Mouse (Mus musculus): Measurements from ENCODE around the gene Lemd1. TPM values are rescaled to one million over a fixed set of nuclear protein-coding genes. Genes with fewer than 3 reads are reported as not detected.

The Lemd1 gene
- total and polyA plus RNA-seq, 3 experiments: not detected

- Histone ChIP-seq H3K27me3 (ENCODE audit: control insufficient read depth, insufficient read depth, low read length) (no peaks in the 10 kb centered on the region), H3K4me1 (ENCODE audit: control insufficient read depth, insufficient read depth, low read length) (no peaks in the 10 kb centered on the region; the same call in 1 of the 2 replicates), H3K4me3 (no peak overlapping the region), H3K36me3 (ENCODE audit: control insufficient read depth, insufficient read depth, low read length) (no peaks in the 10 kb centered on the region), H3K27ac (no peak overlapping the region), H3K79me2 (replicated peaks; ENCODE audit: control insufficient read depth, insufficient read depth, low read length) (no peaks in the 10 kb centered on the region), H3K9ac (ENCODE audit: low read depth, low read length) (no peak overlapping the region)
- TF ChIP-seq POLR2A (IDR thresholded peaks at IDR 0.05; ENCODE audit: insufficient read depth, low read depth, low read length) (no peak), CTCF (IDR thresholded peaks at IDR 0.05) (no peak), EP300 (IDR thresholded peaks at IDR 0.05; ENCODE audit: insufficient read depth, low read depth, low read length) (no peak)
- intact Hi-C loops (cut with DNase I): no loop called here
- 73% methylated on average over 8 of the region's 8 CpGs for WGBS
- no peak for DNase-seq
These were observed 45.1 kb upstream of the Lemd1 start for GRCm38 (mm10) chr1:132145973-132146685.

GRCm38 (mm10) chr1:132149410-132149809 is 41.8 kb upstream of the Lemd1 start:
- no peak for TF ChIP-seq EP300 (IDR thresholded peaks at IDR 0.05; ENCODE audit: insufficient read depth, low read depth, low read length)
- H3K27me3 ChIP-seq (ENCODE audit: control insufficient read depth, insufficient read depth, low read length): no peaks in the 10 kb centered on the region
- intact Hi-C loops (cut with DNase I): no loop called here
- H3K9ac ChIP-seq (ENCODE audit: low read depth, low read length): no peak overlapping the region
- H3K4me1 ChIP-seq (ENCODE audit: control insufficient read depth, insufficient read depth, low read length): no peaks in the 10 kb centered on the region; the same call in 1 of the 2 replicates
- WGBS: 81% methylated on average over 2 of the region's 2 CpGs
- H3K4me3 ChIP-seq: no peak overlapping the region
- H3K27ac ChIP-seq: no peak overlapping the region
- no peak for DNase-seq
- no peaks in the 10 kb centered on the region for H3K79me2 ChIP-seq (replicated peaks; ENCODE audit: control insufficient read depth, insufficient read depth, low read length)
- H3K36me3 ChIP-seq (ENCODE audit: control insufficient read depth, insufficient read depth, low read length): no peaks in the 10 kb centered on the region

GRCm38 (mm10) chr1:132150171-132150570 is 41.1 kb upstream of the Lemd1 start:
- Histone ChIP-seq H3K9ac (ENCODE audit: low read depth, low read length) (no peak overlapping the region), H3K79me2 (replicated peaks; ENCODE audit: control insufficient read depth, insufficient read depth, low read length) (no peaks in the 10 kb centered on the region), H3K4me3 (no peak overlapping the region), H3K27ac (no peak overlapping the region), H3K27me3 (ENCODE audit: control insufficient read depth, insufficient read depth, low read length) (no peaks in the 10 kb centered on the region), H3K36me3 (ENCODE audit: control insufficient read depth, insufficient read depth, low read length) (no peaks in the 10 kb centered on the region), H3K4me1 (ENCODE audit: control insufficient read depth, insufficient read depth, low read length) (no peaks in the 10 kb centered on the region; the same call in 1 of the 2 replicates)
- WGBS: 33% methylated on average over 1 of the region's 1 CpGs
- intact Hi-C loops (cut with DNase I): no loop called here
- TF ChIP-seq CTCF (IDR thresholded peaks at IDR 0.05) (no peak), POLR2A (IDR thresholded peaks at IDR 0.05; ENCODE audit: insufficient read depth, low read depth, low read length) (no peak), EP300 (IDR thresholded peaks at IDR 0.05; ENCODE audit: insufficient read depth, low read depth, low read length) (no peak)
- no peak for DNase-seq

- H3K27me3 ChIP-seq (ENCODE audit: control insufficient read depth, insufficient read depth, low read length): no peaks in the 10 kb centered on the region
- H3K9ac ChIP-seq (ENCODE audit: low read depth, low read length): no peak overlapping the region
- no peaks in the 10 kb centered on the region; the same call in 1 of the 2 replicates for H3K4me1 ChIP-seq (ENCODE audit: control insufficient read depth, insufficient read depth, low read length)
- H3K27ac ChIP-seq: no peak overlapping the region
- intact Hi-C loops (cut with DNase I): no loop called here
- no peaks in the 10 kb centered on the region for H3K36me3 ChIP-seq (ENCODE audit: control insufficient read depth, insufficient read depth, low read length)
- no peak for DNase-seq
- TF ChIP-seq CTCF (IDR thresholded peaks at IDR 0.05): no peak
- no peak for TF ChIP-seq POLR2A (IDR thresholded peaks at IDR 0.05; ENCODE audit: insufficient read depth, low read depth, low read length)
- TF ChIP-seq EP300 (IDR thresholded peaks at IDR 0.05; ENCODE audit: insufficient read depth, low read depth, low read length): no peak
- no peak overlapping the region for H3K4me3 ChIP-seq
- WGBS: 72% methylated on average over 15 of the region's 15 CpGs
- no peaks in the 10 kb centered on the region for H3K79me2 ChIP-seq (replicated peaks; ENCODE audit: control insufficient read depth, insufficient read depth, low read length)
These were observed 40.2 kb upstream of the Lemd1 start for GRCm38 (mm10) chr1:132150817-132151601.

GRCm38 (mm10) chr1:132151908-132152307 is 39.3 kb upstream of the Lemd1 start:
- Histone ChIP-seq H3K4me1 (ENCODE audit: control insufficient read depth, insufficient read depth, low read length) (no peaks in the 10 kb centered on the region; the same call in 1 of the 2 replicates), H3K27me3 (ENCODE audit: control insufficient read depth, insufficient read depth, low read length) (no peaks in the 10 kb centered on the region), H3K36me3 (ENCODE audit: control insufficient read depth, insufficient read depth, low read length) (no peaks in the 10 kb centered on the region), H3K9ac (ENCODE audit: low read depth, low read length) (no peak overlapping the region), H3K4me3 (no peak overlapping the region), H3K27ac (no peak overlapping the region), H3K79me2 (replicated peaks; ENCODE audit: control insufficient read depth, insufficient read depth, low read length) (no peaks in the 10 kb centered on the region)
- DNase-seq: peak in 1 of 2 experiments; percentile 16
- TF ChIP-seq EP300 (IDR thresholded peaks at IDR 0.05; ENCODE audit: insufficient read depth, low read depth, low read length): no peak
- no peak for TF ChIP-seq POLR2A (IDR thresholded peaks at IDR 0.05; ENCODE audit: insufficient read depth, low read depth, low read length)
- no peak for TF ChIP-seq CTCF (IDR thresholded peaks at IDR 0.05)
- 58% methylated on average over 2 of the region's 2 CpGs for WGBS
- intact Hi-C loops (cut with DNase I): no loop called here
